Mouse (Mus musculus): ENCODE results near the gene Crygd.

- no peak for TF ChIP-seq E2F4 (IDR thresholded peaks at IDR 0.05; ENCODE audit: insufficient replicate concordance, low read depth, low read length)
- no peak for TF ChIP-seq ELF1 (IDR thresholded peaks at IDR 0.05; ENCODE audit: low read depth, low read length)
- no peak for TF ChIP-seq POLR2AphosphoS2 (IDR thresholded peaks at IDR 0.05; ENCODE audit: low read depth, low read length)
- no peak for TF ChIP-seq ZNF384 (IDR thresholded peaks at IDR 0.05; ENCODE audit: low read depth, low read length)
- no peak for TF ChIP-seq EP300 (IDR thresholded peaks at IDR 0.05; ENCODE audit: low read length)
- no peak for TF ChIP-seq TCF12 (IDR thresholded peaks at IDR 0.05; ENCODE audit: low read depth, low read length)
- TF ChIP-seq CTCF (conservative IDR thresholded peaks at IDR 0.05 in 1 of 2, IDR thresholded peaks at IDR 0.05 in 1 of 2; ENCODE audit: low read depth in 2 of 2, low read length in 2 of 2) = no peak
- TF ChIP-seq HCFC1 (IDR thresholded peaks at IDR 0.05; ENCODE audit: low read depth, low read length) = no peak
- no peak for TF ChIP-seq BHLHE40 (IDR thresholded peaks at IDR 0.05; ENCODE audit: low read depth, low read length)
- TF ChIP-seq ETS1 (conservative IDR thresholded peaks at IDR 0.05; ENCODE audit: low read depth, low read length) = no peak
- no peak for TF ChIP-seq ZMIZ1 (IDR thresholded peaks at IDR 0.05; ENCODE audit: low read depth, low read length)
These were observed 27.1 kb upstream of the Crygd start for GRCm38 (mm10) chr1:65090370-65090769.
